Mouse (Mus musculus) myocyte (in vitro differentiated cells): ENCODE measurements around the gene Rars. TPM values are rescaled to one million over a fixed set of nuclear protein-coding genes. Genes with fewer than 3 reads are reported as not detected.
"Not testable (repeated sequence)": the region's sequence is repeated elsewhere in the genome, so short reads cannot be mapped to it uniquely, and the experiment has no call there.

Experiments
- H3K27me3 ChIP-seq: one replicate; pipeline ENCODE4 v1.6.1; 2011; ENCODE audit not compliant: control insufficient read depth, insufficient read depth, insufficient read length
- H3K36me3 ChIP-seq: one replicate; pipeline ENCODE4 v1.6.1; 2011; ENCODE audit not compliant: control insufficient read depth, insufficient read depth
- H3K4me2 ChIP-seq: one replicate; pipeline ENCODE4 v1.6.1; 2011; ENCODE audit warnings: low read depth, control low read depth
- H3K4me3 ChIP-seq: one replicate; pipeline ENCODE4 v1.5.1; 2011; ENCODE audit warnings: mild to moderate bottlenecking, control low read depth, moderate library complexity
- H3K79me2 ChIP-seq: one replicate; pipeline ENCODE4 v1.6.1; 2011; ENCODE audit not compliant: control insufficient read depth, insufficient read depth
- H3ac ChIP-seq: one replicate; pipeline ENCODE4 v1.6.1; 2011; ENCODE audit not compliant: control insufficient read depth, insufficient read length
- CEBPB ChIP-seq: IDR thresholded peaks from 2 replicates; pipeline ENCODE4 v1.6.1; 2011; ENCODE audit warnings: mild to moderate bottlenecking, moderate library complexity; ENCODE audit not compliant: poor library complexity, insufficient read depth, severe bottlenecking
- E2F4 ChIP-seq: IDR thresholded peaks from one replicate; pipeline ENCODE4 v1.6.1; 2011; ENCODE audit warnings: mild to moderate bottlenecking, control low read depth, moderate library complexity; ENCODE audit not compliant: insufficient read depth
- MAX ChIP-seq: IDR thresholded peaks from one replicate; pipeline ENCODE4 v1.6.1; 2011; ENCODE audit warnings: low read depth, mild to moderate bottlenecking, control low read depth
- MYOD1 ChIP-seq, 3 experiments: IDR thresholded peaks; one replicate each; pipeline ENCODE4 v1.6.1; 2011; ENCODE audit warnings: control low read depth in 2 of 3, low read depth in 2 of 3, mild to moderate bottlenecking in 2 of 3, moderate library complexity in 1 of 3; ENCODE audit not compliant: insufficient read length in 2 of 3, control insufficient read depth in 1 of 3
- MYOG ChIP-seq, 3 experiments: IDR thresholded peaks; one replicate each; pipeline ENCODE4 v1.6.1; 2011; ENCODE audit warnings: control low read depth in 2 of 3, low read depth in 2 of 3, mild to moderate bottlenecking in 2 of 3; ENCODE audit not compliant: insufficient read length in 2 of 3, control insufficient read depth in 1 of 3, insufficient read depth in 1 of 3
- POLR2A ChIP-seq: IDR thresholded peaks from one replicate; pipeline ENCODE4 v1.6.1; 2011; ENCODE audit warnings: low read depth, mild to moderate bottlenecking, control low read depth, moderate library complexity; ENCODE audit not compliant: insufficient read length
- POLR2AphosphoS2 ChIP-seq: IDR thresholded peaks from one replicate; pipeline ENCODE4 v1.6.1; 2011; ENCODE audit warnings: low read depth, control low read depth; ENCODE audit not compliant: insufficient read length
- REST ChIP-seq: IDR thresholded peaks from one replicate; pipeline ENCODE4 v1.6.1; 2011; ENCODE audit warnings: mild to moderate bottlenecking, control low read depth, moderate library complexity; ENCODE audit not compliant: insufficient read depth, insufficient read length
- SRF ChIP-seq: IDR thresholded peaks from one replicate; pipeline ENCODE4 v1.6.1; 2011; ENCODE audit warnings: low read depth; ENCODE audit not compliant: control insufficient read depth, insufficient read length
- TCF12 ChIP-seq: IDR thresholded peaks from one replicate; pipeline ENCODE4 v1.6.1; 2011; ENCODE audit warnings: mild to moderate bottlenecking, control low read depth; ENCODE audit not compliant: poor library complexity, insufficient read depth, severe bottlenecking
- TCF3 ChIP-seq: IDR thresholded peaks from one replicate; pipeline ENCODE4 v1.6.1; 2011; ENCODE audit warnings: low read depth, control low read depth; ENCODE audit not compliant: insufficient read length
- USF1 ChIP-seq: IDR thresholded peaks from one replicate; pipeline ENCODE4 v1.6.1; 2011; ENCODE audit warnings: low read depth, mild to moderate bottlenecking, control low read depth, moderate library complexity
- polyA plus RNA-seq: library from polyadenylated mRNA; unstranded; fragments of >200 nt; fragmentation: generic; extraction: Trizol; gene quantifications from one replicate; pipeline ENCODE4 v1.2.1, GENCODE M21; 2012; ENCODE audit warnings: missing spikeins

Rars gene
- polyA plus RNA-seq, 1 experiment = 112 TPM

DNA sequence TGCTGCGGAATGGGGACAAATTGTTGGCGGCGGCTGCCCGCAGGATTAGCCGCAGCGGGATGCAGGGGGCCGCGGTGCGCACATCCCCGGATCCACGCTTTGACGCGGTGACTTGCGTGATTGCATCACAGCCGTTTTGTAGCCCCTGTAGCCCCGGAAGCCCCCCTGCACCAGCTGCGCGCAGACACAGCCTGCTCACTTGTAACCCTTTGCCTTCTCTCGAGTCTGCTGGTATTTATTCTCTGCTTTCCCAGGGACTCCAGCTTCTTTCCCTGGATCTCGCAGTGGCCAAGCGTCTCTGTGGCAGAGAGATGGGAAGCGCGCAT lies 35.8 kb downstream of the Rars start:
- H3K4me2 ChIP-seq = no peak overlapping the region
- no peaks in the 10 kb centered on the region for H3K36me3 ChIP-seq
- H3ac ChIP-seq = no peak overlapping the region
- no peak overlapping the region for H3K4me3 ChIP-seq
- no peak for TF ChIP-seq TCF12
- no peak for TF ChIP-seq POLR2AphosphoS2
- no peak for TF ChIP-seq REST
- TF ChIP-seq SRF = no peak
- TF ChIP-seq CEBPB = no peak
- no peak for TF ChIP-seq USF1
- no peak for TF ChIP-seq E2F4
- TF ChIP-seq MYOG (IDR thresholded peaks at IDR 0.05; ENCODE audit: control insufficient read depth in 1 of 3, insufficient read depth in 1 of 3, insufficient read length in 2 of 3, low read depth in 2 of 3) = no peak
- TF ChIP-seq MAX = no peak
- no peak for TF ChIP-seq MYOD1 (IDR thresholded peaks at IDR 0.05; ENCODE audit: control insufficient read depth in 1 of 3, insufficient read length in 2 of 3, low read depth in 2 of 3)
- TF ChIP-seq TCF3 = no peak
- H3K79me2 ChIP-seq = no peaks in the 10 kb centered on the region
- H3K27me3 ChIP-seq = no peaks in the 10 kb centered on the region

DNA sequence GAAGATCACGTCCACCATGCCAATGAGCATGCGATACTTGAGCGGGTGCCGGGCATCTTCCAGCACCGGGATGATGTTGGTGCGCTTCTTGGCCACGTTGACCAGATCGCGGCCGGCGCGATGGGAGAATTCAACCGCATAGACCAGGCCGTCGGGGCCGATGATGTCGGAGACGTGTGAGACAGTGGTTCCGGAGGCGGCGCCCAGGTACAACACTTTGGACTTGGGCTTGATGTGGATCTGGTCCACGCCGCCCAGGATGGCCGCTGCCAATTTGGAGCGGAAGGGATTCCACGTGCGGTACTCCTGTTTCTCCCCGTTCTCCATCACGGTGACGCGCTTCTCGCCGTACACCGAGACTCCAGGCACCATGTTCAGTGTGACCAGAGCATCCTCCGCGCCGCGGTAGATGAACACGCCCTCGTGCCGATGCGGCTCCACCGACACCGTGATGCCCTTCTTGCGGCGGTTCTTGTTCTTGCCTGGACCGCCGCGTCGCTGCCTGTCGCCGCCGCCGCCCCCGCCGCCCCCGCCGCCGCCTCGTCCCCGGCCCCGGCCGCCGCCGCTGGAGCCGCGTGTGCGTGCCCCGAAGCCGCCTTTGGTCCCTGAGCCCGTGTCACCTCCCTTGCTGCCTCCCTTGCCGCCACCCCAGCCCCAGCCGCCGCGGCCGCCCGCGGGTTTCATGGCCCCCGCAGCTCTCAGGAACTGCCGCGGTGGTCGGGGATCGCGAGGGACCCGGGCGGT lies 36.4 kb downstream of the Rars start:
- H3ac ChIP-seq = no peak overlapping the region
- H3K4me2 ChIP-seq = no peak overlapping the region
- H3K79me2 ChIP-seq = no peaks in the 10 kb centered on the region
- no peak overlapping the region for H3K4me3 ChIP-seq
- TF ChIP-seq MYOD1 (IDR thresholded peaks at IDR 0.05; ENCODE audit: control insufficient read depth in 1 of 3, insufficient read length in 2 of 3, low read depth in 2 of 3) (no peak), MYOG (IDR thresholded peaks at IDR 0.05; ENCODE audit: control insufficient read depth in 1 of 3, insufficient read depth in 1 of 3, insufficient read length in 2 of 3, low read depth in 2 of 3) (no peak), USF1 (no peak), MAX (no peak), POLR2A (no peak)
- no peaks in the 10 kb centered on the region for H3K36me3 ChIP-seq
- H3K27me3 ChIP-seq = no peaks in the 10 kb centered on the region

- H3K27me3 ChIP-seq, H3K4me2 ChIP-seq, H3K79me2 ChIP-seq, H3K36me3 ChIP-seq, H3K4me3 ChIP-seq, H3ac ChIP-seq: not testable (repeated sequence)
Measured at GRCm38 (mm10) chr11:35792800-35793199, 41.5 kb downstream of the Rars start.

DNA sequence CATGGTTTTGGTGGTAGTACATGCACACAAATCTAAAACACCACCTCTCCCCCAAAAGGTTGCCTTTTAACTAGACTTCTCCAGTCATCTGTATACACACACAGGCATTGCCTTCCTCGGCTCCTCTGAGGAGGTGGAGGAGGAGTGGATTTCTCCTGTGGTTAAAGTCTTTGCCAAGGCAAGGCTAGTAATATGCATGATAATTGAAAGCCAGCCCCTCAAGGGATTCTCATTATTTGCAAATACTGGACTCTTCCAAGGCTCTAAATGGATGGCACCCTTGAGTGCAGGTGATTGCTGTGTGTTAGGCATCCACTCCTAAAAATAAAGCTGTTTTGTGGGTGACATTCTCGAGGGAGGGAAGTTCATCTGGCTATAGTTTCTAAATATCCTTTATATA lies 45.9 kb downstream of the Rars start:
- no peak for TF ChIP-seq POLR2AphosphoS2
- TF ChIP-seq TCF3 = no peak
- TF ChIP-seq REST = no peak
- TF ChIP-seq MYOD1 (IDR thresholded peaks at IDR 0.05; ENCODE audit: control insufficient read depth in 1 of 3, insufficient read length in 2 of 3, low read depth in 2 of 3) = no peak
- TF ChIP-seq POLR2A = no peak
- no peak for TF ChIP-seq USF1
- TF ChIP-seq MYOG (IDR thresholded peaks at IDR 0.05; ENCODE audit: control insufficient read depth in 1 of 3, insufficient read depth in 1 of 3, insufficient read length in 2 of 3, low read depth in 2 of 3) = no peak
- no peak for TF ChIP-seq TCF12
- TF ChIP-seq SRF = no peak
- no peak for TF ChIP-seq E2F4
- no peak for TF ChIP-seq MAX
- TF ChIP-seq CEBPB = no peak
- H3K36me3 ChIP-seq = peaks cover 38% of the 10 kb centered on the region
- H3K79me2 ChIP-seq = no peaks in the 10 kb centered on the region
- H3K27me3 ChIP-seq = no peaks in the 10 kb centered on the region
- no peak overlapping the region for H3K4me2 ChIP-seq
- H3K4me3 ChIP-seq = no peak overlapping the region
- no peak overlapping the region for H3ac ChIP-seq

DNA sequence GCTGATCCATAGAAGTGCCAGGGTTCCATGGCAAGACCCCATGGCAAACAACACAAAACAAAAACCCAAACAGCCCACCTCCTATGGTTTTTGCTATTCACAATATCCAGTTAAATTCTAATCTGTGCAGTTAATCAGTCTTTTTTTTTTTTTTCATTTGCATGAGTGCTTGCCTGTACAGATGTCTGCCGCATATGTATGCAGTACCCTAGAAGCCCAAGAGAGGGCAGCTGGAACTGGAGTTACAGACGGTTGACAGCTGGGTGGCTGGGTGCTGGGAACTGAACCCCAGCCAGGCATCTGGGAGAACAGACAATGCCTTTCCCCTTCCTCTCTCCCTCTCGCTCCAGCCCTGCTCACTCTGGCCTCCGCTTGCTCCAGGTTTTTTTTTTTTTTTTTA lies 49.8 kb downstream of the Rars start:
- Histone ChIP-seq H3ac (no peak overlapping the region), H3K27me3 (no peaks in the 10 kb centered on the region), H3K4me3 (no peak overlapping the region), H3K79me2 (peaks cover 17% of the 10 kb centered on the region), H3K36me3 (peaks cover 76% of the 10 kb centered on the region), H3K4me2 (no peak overlapping the region)
- TF ChIP-seq MAX = no peak
- no peak for TF ChIP-seq MYOD1 (IDR thresholded peaks at IDR 0.05; ENCODE audit: control insufficient read depth in 1 of 3, insufficient read length in 2 of 3, low read depth in 2 of 3)
- TF ChIP-seq SRF = no peak
- no peak for TF ChIP-seq TCF12
- no peak for TF ChIP-seq REST
